Comparison of ENCODE assay signal across 8 mouse cellular contexts in genomic region chr3:96593790-96594560, GRCm38 (mm10). TPM values are rescaled to one million over a fixed set of nuclear protein-coding genes. Genes with fewer than 3 reads are reported as not detected.
DNase-seq lines count a peak whose midpoint lies in the region; ATAC-seq lines count a peak whose summit lies in the region.

Gene Polr3gl, minus strand, starts transcription at chr3:96594181.

- DNase-seq in ZHBTc4 (ENCODE audit: low read depth, low spot score): peak; percentile 97
- peak; percentile 90 to 91 for DNase-seq in gastrocnemius, adult 8-10 months (ENCODE audit: low spot score in 2 of 2)
- peak; percentile 67 for DNase-seq in hindlimb bud, embryonic 11.5 days (ENCODE audit: extremely low spot score, low read depth, low spot score)
- DNase-seq in left cerebral cortex, adult 9 months (ENCODE audit: low spot score in 2 of 2): peak; percentile 87 to 95
- DNase-seq in right cerebral cortex, postnatal 14 days: peak; percentile 94
- peak; percentile 92 to 94 for DNase-seq in urinary bladder, postnatal 36 days (ENCODE audit: low spot score in 2 of 2)

- peak; percentile 93 for ATAC-seq in common myeloid progenitor, adult 5-6 weeks (replicated peaks; ENCODE audit: low read depth, poor library complexity, severe bottlenecking)
- peak; percentile 92 for ATAC-seq in megakaryocyte progenitor cell, adult 5-6 weeks (replicated peaks; ENCODE audit: poor library complexity)

RNA-seq across cellular contexts. Expression of gene Polr3gl, which starts in this region (rescaled TPM):
- total RNA-seq in common myeloid progenitor, adult 5-6 weeks (2017): 47.2 and 48.1 TPM in 2 replicates
- 10 to 100 TPM; 39.8 to 59.8 (median 51.8) TPM for total RNA-seq in gastrocnemius, adult 8-10 months (2022)
- total RNA-seq in megakaryocyte progenitor cell, adult 5-6 weeks (2015): 27.0 and 30.4 TPM in 2 replicates
- 50.7 and 59.5 TPM in 2 replicates for total RNA-seq in megakaryocyte progenitor cell, adult 5-6 weeks (2017)

Comparison
In these comparisons a context has a peak if more than half of its experiments do, and no peak if none do; other contexts are left out.
1. Peak in every context shown above with its lines: DNase-seq and ATAC-seq.